Mouse (Mus musculus): ENCODE results near the gene Fbxw9. TPM values are rescaled to one million over a fixed set of nuclear protein-coding genes. Genes with fewer than 3 reads are reported as not detected.

Gene Fbxw9
- polyA plus RNA-seq (2017; shearing (Covaris generic)), result 4.4 TPM

DNA sequence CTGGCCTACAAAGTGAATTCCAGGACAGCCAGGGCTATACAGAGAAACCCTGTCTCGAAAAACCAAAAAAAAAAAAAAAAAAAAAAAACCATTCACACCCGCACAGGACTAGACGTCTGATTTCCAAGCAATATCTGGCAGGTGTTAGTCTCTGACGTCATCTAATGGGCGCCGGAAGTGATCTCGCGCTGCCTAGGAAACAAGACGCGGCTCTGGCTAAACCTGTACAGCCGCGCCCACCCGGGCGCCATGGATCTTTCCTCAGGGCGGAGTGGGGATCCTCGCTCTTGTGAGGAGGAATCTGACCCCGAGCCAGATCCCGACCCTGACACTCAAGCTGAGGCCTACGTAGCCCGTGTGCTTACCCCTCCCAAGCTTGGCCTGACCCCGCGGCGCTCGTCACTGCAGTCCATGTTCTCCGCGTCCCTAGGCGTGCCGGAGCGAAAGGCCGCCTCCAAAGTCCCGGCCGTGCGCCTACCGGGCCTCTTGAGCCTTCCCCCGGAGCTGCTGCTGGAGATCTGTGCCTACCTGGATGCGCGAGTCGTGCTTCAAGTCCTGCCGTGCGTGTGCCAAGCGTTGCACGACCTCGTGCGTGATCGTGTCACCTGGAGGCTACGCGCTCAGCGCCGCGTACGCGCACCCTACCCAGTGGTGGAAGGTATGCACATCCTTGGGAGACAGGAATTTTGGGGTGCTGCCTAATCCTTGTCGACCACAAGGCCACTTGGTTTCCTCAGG, at the start of gene Fbxw9:
Gene Fbxw9, plus strand, starts transcription at position 177 of the 738 bp plus-strand sequence.

DNA sequence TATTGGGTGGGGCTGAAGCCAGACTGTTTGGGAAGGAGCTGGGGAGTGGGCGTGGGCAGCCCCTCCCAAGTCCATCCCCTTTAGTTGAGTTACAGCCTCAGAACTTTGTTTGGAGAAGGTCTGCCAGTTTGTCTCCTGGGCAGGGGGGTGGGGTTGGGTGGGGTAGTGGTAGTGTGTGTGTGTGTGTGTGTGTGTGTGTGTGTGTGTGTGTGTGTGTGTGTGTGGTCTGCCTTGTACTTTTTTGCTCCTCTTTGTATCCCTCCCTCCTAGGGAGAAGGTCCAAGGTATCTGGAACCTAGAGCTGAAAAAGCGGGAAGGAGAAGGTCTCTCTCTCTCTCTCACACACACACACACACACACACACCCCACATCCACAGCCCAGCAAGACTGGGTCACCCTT, 45.4 kb upstream of the Fbxw9 start, which contains the start of gene Best2:
Gene Best2, minus strand, starts transcription at position 101 of the 400 bp plus-strand sequence.

GRCm38 (mm10) chr8:85025098-85025932, 34.5 kb upstream of the Fbxw9 start, which contains the start of gene Asna1:
Asna1 (minus strand) TSS chr8:85025281.

GRCm38 (mm10) chr8:85026670-85027515, 33.0 kb upstream of the Fbxw9 start, which contains the start of gene Trir:
Trir (plus strand) TSS chr8:85026823.

DNA sequence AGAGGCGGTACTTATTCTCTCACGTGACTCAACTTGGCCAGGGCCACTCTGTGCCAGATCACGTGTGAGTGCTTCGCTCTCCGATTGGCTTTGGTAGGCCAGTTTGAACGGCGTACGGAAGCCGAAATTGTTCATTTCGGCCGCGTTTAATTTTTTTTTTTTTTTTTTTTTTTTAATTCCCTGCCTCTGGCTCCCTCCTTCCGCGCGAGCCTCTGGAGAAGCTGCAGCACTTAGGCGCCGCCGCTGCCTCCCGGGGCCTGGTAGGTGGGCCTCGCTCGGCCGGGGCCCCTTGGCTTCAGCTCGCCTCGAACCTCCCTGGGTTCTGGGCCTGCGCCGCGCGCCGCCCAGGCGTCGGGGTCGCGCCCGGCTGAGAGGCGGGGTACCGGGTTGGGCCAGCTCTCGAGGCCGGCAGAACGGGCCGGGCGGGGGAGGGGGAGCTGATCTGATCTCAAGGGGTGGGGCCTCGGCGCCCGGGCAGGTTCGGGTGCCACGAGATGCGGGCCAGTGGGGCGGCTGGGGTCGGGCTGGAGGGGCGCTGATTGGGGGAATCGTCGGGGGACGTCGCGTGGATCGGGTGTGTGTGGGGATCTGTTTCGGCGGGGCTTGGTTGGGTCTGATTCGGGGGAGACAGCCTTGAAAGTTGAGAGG, 23.0 kb upstream of the Fbxw9 start, which contains the start of gene Tnpo2:
Gene Tnpo2, plus strand, starts transcription at position 198 of the 648 bp plus-strand sequence.

DNA sequence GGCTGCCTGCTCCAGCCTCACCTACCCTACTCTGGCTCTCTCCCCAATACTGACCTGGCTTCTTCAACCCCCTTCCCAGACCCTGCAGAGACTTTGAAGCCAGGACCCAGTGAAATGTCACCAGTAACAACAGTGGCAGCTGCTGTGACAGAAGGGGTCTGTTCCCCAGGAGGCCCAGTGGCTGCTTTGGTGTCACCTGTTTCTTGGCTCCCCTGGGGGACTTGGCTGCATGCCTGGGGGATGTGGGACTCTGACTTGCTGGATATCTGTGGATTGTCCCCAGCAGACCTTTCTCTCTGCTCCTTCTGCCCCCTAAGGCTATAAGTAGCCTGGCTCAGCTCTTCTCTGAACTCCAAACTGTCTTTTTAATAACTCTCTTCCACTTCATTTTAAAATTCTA, 8.1 kb downstream of the Fbxw9 start, which contains the start of gene Gm5741:
Gene Gm5741, minus strand, starts transcription at position 1 of the 400 bp plus-strand sequence.

DNA sequence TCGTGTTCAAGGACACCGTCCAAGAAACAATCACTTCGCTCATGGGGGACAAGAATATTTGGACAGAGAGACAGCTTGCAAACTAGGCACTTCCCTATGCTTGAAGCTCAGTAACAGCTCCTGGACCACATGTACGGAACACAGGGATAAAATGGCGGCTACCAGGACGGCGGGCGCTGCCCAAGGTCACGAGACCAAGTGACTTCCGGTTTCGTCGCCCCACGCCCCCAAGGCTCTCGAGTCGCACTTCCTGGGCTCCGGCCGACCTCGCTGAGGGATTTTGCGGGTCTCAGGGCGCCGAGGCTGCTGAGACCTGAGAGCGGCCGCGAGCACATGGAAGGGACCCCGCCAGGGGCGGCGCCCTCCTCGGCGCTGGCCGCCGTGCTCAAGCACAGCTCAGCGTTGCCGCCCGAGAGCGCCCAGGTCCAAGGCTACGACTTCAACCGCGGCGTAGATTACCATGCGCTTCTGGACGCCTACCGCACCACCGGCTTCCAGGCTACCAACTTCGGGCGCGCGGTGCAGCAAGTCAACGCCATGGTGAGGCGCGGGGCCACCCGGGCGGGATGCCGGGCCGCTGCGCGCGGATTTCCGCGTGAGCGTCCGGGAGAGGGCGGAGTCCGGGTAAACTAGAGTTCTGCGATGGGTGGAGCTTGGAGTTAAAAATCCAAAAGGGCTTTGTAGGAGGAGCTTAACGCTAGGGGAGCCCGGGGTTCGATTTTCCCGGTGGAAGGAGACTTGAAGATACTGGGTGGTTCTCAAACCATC, 11.8 kb downstream of the Fbxw9 start, which contains the start of gene Dhps:
Gene Dhps, plus strand, starts transcription at position 244 of the 768 bp plus-strand sequence.

DNA sequence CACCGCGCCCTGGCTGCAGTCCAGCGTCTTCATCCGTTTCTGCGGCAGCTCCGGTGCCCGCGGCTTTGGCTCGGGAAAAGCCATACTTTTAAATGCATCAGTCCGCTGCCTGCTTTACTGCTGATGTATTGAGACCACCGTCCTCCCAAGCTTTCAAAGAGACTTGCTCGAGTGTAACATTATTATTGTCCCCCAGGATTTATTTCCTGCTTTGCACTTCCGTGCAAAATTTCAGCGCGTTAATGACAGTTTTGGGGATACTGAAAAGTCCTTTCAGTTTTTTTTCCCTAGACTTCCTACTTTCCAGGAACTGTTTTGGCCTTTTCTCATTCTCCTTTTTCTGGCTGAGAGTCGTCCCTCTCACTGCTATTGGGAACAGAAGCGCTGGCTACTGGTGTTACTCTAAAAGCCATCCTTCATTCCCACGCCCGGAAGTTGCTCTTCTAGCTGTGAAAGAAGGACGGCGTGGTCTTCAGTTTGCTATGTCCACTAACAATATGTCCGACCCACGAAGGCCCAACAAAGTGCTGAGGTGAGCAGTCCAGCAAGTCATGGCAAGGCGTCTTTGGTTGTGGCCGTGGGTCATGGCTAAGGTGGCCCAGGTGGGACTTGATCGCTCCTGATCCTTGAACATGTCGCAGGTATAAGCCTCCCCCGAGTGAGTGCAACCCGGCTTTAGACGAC, 20.8 kb downstream of the Fbxw9 start, which contains the start of gene Wdr83os:
Gene Wdr83os, plus strand, starts transcription at position 209 of the 684 bp plus-strand sequence.

GRCm38 (mm10) chr8:85081216-85081555, 21.3 kb downstream of the Fbxw9 start, which contains the start of gene Wdr83:
Wdr83 (minus strand) TSS chr8:85081306.

GRCm38 (mm10) chr8:85083108-85083813, 23.4 kb downstream of the Fbxw9 start, which contains the start of gene Man2b1:
Man2b1 (plus strand) TSS chr8:85083270.

Other genes with a start within 250 kb of the Fbxw9 start
- gene Dand5, start 237.2 kb upstream of the Fbxw9 start, polyA plus RNA-seq (2017; shearing (Covaris generic)), result 2.1 TPM
- gene Gadd45gip1, start 228.5 kb upstream of the Fbxw9 start, polyA plus RNA-seq (2017; shearing (Covaris generic)), result 23.3 TPM
- gene Rad23a, start 219.4 kb upstream of the Fbxw9 start, polyA plus RNA-seq (2017; shearing (Covaris generic)), result 132 TPM
- gene Calr, start 213.1 kb upstream of the Fbxw9 start, polyA plus RNA-seq (2017; shearing (Covaris generic)), result 572 TPM
- gene Farsa, start 203.1 kb upstream of the Fbxw9 start, polyA plus RNA-seq (2017; shearing (Covaris generic)), result 70.0 TPM
- 4.4 TPM for gene Syce2, start 187.9 kb upstream of the Fbxw9 start, polyA plus RNA-seq (2017; shearing (Covaris generic))
- 18.6 TPM for gene Gcdh, start 166.1 kb upstream of the Fbxw9 start, polyA plus RNA-seq (2017; shearing (Covaris generic))
- gene Klf1, start 158.1 kb upstream of the Fbxw9 start, polyA plus RNA-seq (2017; shearing (Covaris generic)), result not detected
- gene Dnase2a, start 151.5 kb upstream of the Fbxw9 start, polyA plus RNA-seq (2017; shearing (Covaris generic)), result 7.4 TPM
- gene Mast1, start 122.7 kb upstream of the Fbxw9 start, polyA plus RNA-seq (2017; shearing (Covaris generic)), result 0.50 TPM
- not detected for gene Rtbdn, start 113.1 kb upstream of the Fbxw9 start, polyA plus RNA-seq (2017; shearing (Covaris generic))
- not detected for gene Gm49661, start 90.6 kb upstream of the Fbxw9 start, polyA plus RNA-seq (2017; shearing (Covaris generic))
- gene Prdx2, start 90.5 kb upstream of the Fbxw9 start, polyA plus RNA-seq (2017; shearing (Covaris generic)), result 100 TPM
- gene Rnaseh2a, start 90.3 kb upstream of the Fbxw9 start, polyA plus RNA-seq (2017; shearing (Covaris generic)), result 47.0 TPM
- gene Junb, start 81.3 kb upstream of the Fbxw9 start, polyA plus RNA-seq (2017; shearing (Covaris generic)), result 5,448 TPM
- 17.0 TPM for gene Hook2, start 69.5 kb upstream of the Fbxw9 start, polyA plus RNA-seq (2017; shearing (Covaris generic))
- gene Best2, start 45.5 kb upstream of the Fbxw9 start, polyA plus RNA-seq (2017; shearing (Covaris generic)), result not detected
- gene Asna1, start 34.8 kb upstream of the Fbxw9 start, polyA plus RNA-seq (2017; shearing (Covaris generic)), result 27.0 TPM
- 176 TPM for gene Trir, start 33.2 kb upstream of the Fbxw9 start, polyA plus RNA-seq (2017; shearing (Covaris generic))
- gene Tnpo2, start 23.1 kb upstream of the Fbxw9 start, polyA plus RNA-seq (2017; shearing (Covaris generic)), result 27.4 TPM
- gene Gm5741, start 7.9 kb downstream of the Fbxw9 start, polyA plus RNA-seq (2017; shearing (Covaris generic)), result not detected
- 89.9 TPM for gene Dhps, start 11.7 kb downstream of the Fbxw9 start, polyA plus RNA-seq (2017; shearing (Covaris generic))
- 122 TPM for gene Wdr83os, start 20.7 kb downstream of the Fbxw9 start, polyA plus RNA-seq (2017; shearing (Covaris generic))
- gene Wdr83, start 21.3 kb downstream of the Fbxw9 start, polyA plus RNA-seq (2017; shearing (Covaris generic)), result 14.5 TPM
- gene Man2b1, start 23.2 kb downstream of the Fbxw9 start, polyA plus RNA-seq (2017; shearing (Covaris generic)), result 100 TPM
- not detected for gene Zfp791, start 63.0 kb downstream of the Fbxw9 start, polyA plus RNA-seq (2017; shearing (Covaris generic))
- 0.27 TPM for gene Cks1brt, start 91.9 kb downstream of the Fbxw9 start, polyA plus RNA-seq (2017; shearing (Covaris generic))
- not detected for gene Olfr371, start 165.9 kb downstream of the Fbxw9 start, polyA plus RNA-seq (2017; shearing (Covaris generic))
- gene Orc6, start 239.6 kb downstream of the Fbxw9 start, polyA plus RNA-seq (2017; shearing (Covaris generic)), result 31.6 TPM
- gene Vps35, start 239.7 kb downstream of the Fbxw9 start, polyA plus RNA-seq (2017; shearing (Covaris generic)), result 67.0 TPM

All from effector memory CD4-positive, alpha-beta T cell, adult 7 months (primary cell).